Mouse (Mus musculus) limb, embryonic 10.5 days (tissue): ENCODE results near the gene Kcnj15. TPM values are rescaled to one million over a fixed set of nuclear protein-coding genes. Genes with fewer than 3 reads are reported as not detected.
A peak's percentile ranks its signal among the peaks of the same experiment; 100 is the strongest.

Experiments
- DNase-seq: peaks from one replicate; pipeline ENCODE4 v3.0.0-alpha.2; 2017; ENCODE audit warnings: low spot score
- H3K27ac ChIP-seq: fragments of 300-500 bp; sonication (generic); 2 replicates; pipeline ENCODE4 v1.5.1; 2016; ENCODE audit warnings: mild to moderate bottlenecking
- H3K27me3 ChIP-seq: fragments of 300-500 bp; sonication (generic); 2 replicates; pipeline ENCODE4 v1.6.1; 2016; ENCODE audit warnings: low read depth, mild to moderate bottlenecking; ENCODE audit not compliant: poor library complexity, severe bottlenecking
- H3K36me3 ChIP-seq: fragments of 300-500 bp; sonication (generic); 2 replicates; pipeline ENCODE4 v1.6.1; 2016; ENCODE audit warnings: mild to moderate bottlenecking, moderate library complexity
- H3K4me1 ChIP-seq: fragments of 300-500 bp; sonication (generic); 2 replicates; pipeline ENCODE4 v1.6.1; 2016
- H3K4me3 ChIP-seq: fragments of 300-500 bp; sonication (generic); 2 replicates; pipeline ENCODE4 v1.5.1; 2016; ENCODE audit warnings: mild to moderate bottlenecking, moderate library complexity
- H3K9me3 ChIP-seq: fragments of 300-500 bp; sonication (generic); replicated peaks from 2 replicates; pipeline ENCODE4 v1.6.1; 2016; ENCODE audit warnings: mild to moderate bottlenecking
- WGBS: fragments of 180-500 bp; shearing (Covaris S2); methylation state at CpG from one replicate; pipeline ENCODE4 v1.1.7; 2016; 5-methylcytosine and 5-hydroxymethylcytosine counted together
- polyA plus RNA-seq: library from polyadenylated mRNA; unstranded; fragments of >200 nt; fragmentation: Nextera tagmentation; extraction: Ambion mirVana; gene quantifications from 2 replicates; pipeline ENCODE4 v1.2.1, GENCODE M21; 2016

Gene Kcnj15
- polyA plus RNA-seq, 1 experiment from 2014 or later, result 0.69 TPM

GRCm38 (mm10) chr16:95259505-95259904, 2.1 kb downstream of the Kcnj15 start:
- DNase-seq, result no peak
- peaks cover 26% of the 10 kb centered on the region for H3K27me3 ChIP-seq
- H3K36me3 ChIP-seq, result no peaks in the 10 kb centered on the region
- peaks cover 57% of the 10 kb centered on the region for H3K4me1 ChIP-seq
- 18% methylated on average over 4 of the region's 4 CpGs for WGBS
- H3K27ac ChIP-seq, result no peak overlapping the region
- H3K9me3 ChIP-seq, result no peaks in the 10 kb centered on the region
- H3K4me3 ChIP-seq, result no peak overlapping the region

DNA sequence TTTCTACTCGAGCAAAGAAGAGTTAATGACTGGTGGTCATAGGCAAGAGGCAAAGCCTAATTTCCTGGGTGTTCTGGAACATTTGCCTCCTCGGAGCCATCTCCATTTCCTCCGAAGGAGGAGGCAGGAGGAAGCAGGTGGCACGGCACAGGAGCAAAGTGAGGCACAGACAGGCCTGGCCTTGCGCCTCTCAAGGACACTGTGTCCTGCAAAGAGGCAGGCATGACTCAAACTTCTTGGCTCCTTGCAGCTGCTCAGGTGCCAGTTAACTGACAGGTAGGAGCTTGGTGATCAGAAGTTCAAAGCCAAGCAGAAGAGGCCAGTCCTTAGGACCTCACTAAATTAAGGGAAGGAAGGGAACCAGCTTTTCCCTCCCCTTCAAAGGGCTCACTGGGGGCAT, 3.3 kb downstream of the Kcnj15 start:
- 0 out of 2 replicates have a peak overlapping the region, but pooled peaks have one; percentile 25 for H3K27ac ChIP-seq
- no peaks in the 10 kb centered on the region for H3K9me3 ChIP-seq
- no peak overlapping the region for H3K4me3 ChIP-seq
- DNase-seq, result no peak
- peaks cover 57% of the 10 kb centered on the region for H3K4me1 ChIP-seq
- peaks cover 26% of the 10 kb centered on the region for H3K27me3 ChIP-seq
- H3K36me3 ChIP-seq, result no peaks in the 10 kb centered on the region
- WGBS, result 64% methylated on average over 5 of the region's 5 CpGs

DNA sequence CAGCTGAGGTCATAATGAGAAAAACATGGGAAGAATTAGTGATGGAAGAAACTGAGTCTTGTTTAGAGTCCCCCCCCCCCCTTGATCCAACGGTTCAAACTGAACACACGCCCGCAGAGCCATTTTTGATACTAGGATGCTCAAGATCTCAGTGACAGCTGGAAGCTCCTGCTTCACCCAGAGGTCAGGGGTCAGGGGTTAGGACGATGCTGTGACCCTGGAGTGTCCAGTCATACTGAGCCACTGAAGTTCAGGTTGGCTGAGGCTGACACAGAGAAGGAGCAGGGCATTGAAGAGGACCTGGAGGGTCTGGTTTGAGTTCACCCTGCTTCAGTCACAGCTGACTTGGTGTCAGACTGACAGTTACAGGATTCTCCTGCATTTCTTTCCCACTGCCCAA, 4.4 kb downstream of the Kcnj15 start:
- Histone ChIP-seq H3K27ac (no peak overlapping the region; the same call in 1 of the 2 replicates), H3K27me3 (peaks cover 22% of the 10 kb centered on the region), H3K36me3 (no peaks in the 10 kb centered on the region), H3K9me3 (no peaks in the 10 kb centered on the region), H3K4me3 (no peak overlapping the region), H3K4me1 (peaks cover 57% of the 10 kb centered on the region)
- DNase-seq, result no peak
- WGBS, result 32% methylated on average over 4 of the region's 4 CpGs

DNA sequence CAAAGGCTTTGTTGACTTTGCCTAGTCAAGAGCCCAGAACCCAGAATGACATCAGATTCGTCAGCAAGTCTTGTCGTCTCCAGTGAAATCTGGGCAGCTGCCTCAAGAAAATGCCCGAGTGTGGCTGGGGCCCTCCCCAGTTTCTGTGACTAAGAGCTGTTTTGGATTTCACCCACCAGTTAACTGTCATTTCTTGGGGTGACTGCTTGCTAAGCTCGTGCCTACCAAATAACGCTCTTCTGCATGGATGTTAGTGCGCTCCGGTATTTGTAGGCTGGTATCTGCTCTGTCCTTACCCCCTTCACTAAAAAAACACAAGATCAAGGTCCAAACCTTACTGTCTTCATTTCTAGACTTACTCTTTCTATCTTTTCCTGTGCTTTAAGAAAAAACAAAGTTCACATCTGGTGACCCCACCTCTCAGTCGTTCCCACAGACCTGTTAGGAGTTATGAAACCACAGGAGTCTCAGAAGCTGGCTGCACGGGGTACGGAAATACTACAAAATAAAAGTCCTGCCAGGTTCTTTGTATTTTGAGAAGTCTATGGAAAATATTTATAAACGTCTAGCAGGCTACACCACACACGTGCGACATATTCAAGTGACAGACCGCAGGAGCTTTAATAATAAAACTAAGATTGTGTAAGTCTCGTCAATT, 5.5 kb downstream of the Kcnj15 start:
- H3K9me3 ChIP-seq, result no peaks in the 10 kb centered on the region
- H3K27me3 ChIP-seq, result peaks cover 14% of the 10 kb centered on the region; the same call in 1 of the 2 replicates
- H3K4me3 ChIP-seq, result no peak overlapping the region
- 83% methylated on average over 15 of the region's 15 CpGs for WGBS
- DNase-seq, result no peak
- peak overlapping the region; percentile 53; the same call in 1 of the 2 replicates for H3K27ac ChIP-seq
- peaks cover 64% of the 10 kb centered on the region for H3K4me1 ChIP-seq
- no peaks in the 10 kb centered on the region for H3K36me3 ChIP-seq

DNA sequence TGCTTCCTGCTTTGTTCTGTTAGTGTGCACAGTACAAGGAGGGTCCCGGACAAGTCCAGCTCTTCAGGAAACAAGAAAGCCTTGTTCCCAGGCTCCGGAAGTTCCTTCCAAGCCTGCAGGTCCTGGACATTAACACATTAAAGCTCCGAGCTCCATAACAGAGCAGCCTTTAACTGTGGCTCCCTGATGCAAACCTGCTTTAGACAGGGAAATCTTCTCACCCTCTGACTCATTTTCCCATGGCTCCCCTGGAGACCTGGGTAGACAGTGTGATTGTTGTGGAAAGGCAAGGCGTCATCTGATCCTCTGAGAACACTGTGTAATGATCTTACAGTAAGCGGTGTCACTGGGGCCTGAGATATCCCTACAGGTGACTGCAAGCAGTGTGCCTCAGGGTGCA, 7.0 kb downstream of the Kcnj15 start:
- H3K36me3 ChIP-seq, result no peaks in the 10 kb centered on the region
- no peaks in the 10 kb centered on the region for H3K9me3 ChIP-seq
- H3K27me3 ChIP-seq, result peaks cover 8% of the 10 kb centered on the region; the same call in 1 of the 2 replicates
- peaks cover 54% of the 10 kb centered on the region for H3K4me1 ChIP-seq
- no peak for DNase-seq
- H3K27ac ChIP-seq, result no peak overlapping the region
- WGBS, result 69% methylated on average over 5 of the region's 5 CpGs
- no peak overlapping the region for H3K4me3 ChIP-seq

DNA sequence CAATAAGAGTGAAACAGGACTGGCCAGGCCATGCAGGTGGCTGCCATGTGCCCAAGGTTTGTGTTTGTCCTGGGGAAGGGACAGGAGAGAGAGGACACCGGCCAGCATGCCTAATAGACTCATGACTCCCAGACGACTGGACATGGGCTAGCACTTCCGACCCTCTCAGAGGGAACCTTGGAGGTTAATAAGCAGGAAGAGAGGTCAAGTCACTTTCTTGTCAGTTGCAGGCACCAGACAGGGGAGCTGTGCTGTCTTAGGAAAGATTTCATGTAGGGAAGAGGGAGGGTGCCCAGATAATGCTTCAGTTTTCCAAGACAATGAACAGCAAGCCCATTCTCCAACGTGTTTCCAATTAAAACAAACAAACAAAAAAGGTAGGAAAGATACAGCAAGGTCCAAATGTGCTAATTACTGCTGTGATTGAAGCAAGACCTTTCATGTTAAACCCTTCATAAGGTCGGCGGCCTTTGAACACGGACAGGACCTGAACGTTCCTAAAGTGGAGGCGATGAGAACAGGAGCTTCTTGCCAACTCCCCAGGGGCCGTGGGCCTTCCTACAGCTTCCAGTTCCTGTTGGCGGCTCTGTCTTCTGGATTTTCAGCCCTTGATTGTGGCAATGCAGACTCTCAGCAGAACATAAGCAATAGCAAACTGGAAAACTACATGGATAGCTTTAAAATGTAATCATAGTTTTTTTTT, 10.3 kb downstream of the Kcnj15 start:
- H3K9me3 ChIP-seq, result no peaks in the 10 kb centered on the region
- WGBS, result 24% methylated on average over 11 of the region's 11 CpGs
- H3K27ac ChIP-seq, result 0 out of 2 replicates have a peak overlapping the region, but pooled peaks have one; percentile 39

GRCm38 (mm10) chr16:95269610-95270009, 12.3 kb downstream of the Kcnj15 start:
- H3K4me1 ChIP-seq, result peaks cover 12% of the 10 kb centered on the region
- H3K36me3 ChIP-seq, result no peaks in the 10 kb centered on the region
- H3K4me3 ChIP-seq, result no peak overlapping the region
- no peaks in the 10 kb centered on the region for H3K9me3 ChIP-seq
- DNase-seq, result no peak
- 80% methylated on average over 6 of the region's 6 CpGs for WGBS
- no peak overlapping the region for H3K27ac ChIP-seq
- H3K27me3 ChIP-seq, result no peaks in the 10 kb centered on the region

More for the DNA sequence above, 10.3 kb downstream of the Kcnj15 start:
- Histone ChIP-seq H3K4me3 (no peak overlapping the region), H3K27me3 (no peaks in the 10 kb centered on the region), H3K4me1 (peaks cover 21% of the 10 kb centered on the region), H3K36me3 (no peaks in the 10 kb centered on the region)
- DNase-seq, result no peak

DNA sequence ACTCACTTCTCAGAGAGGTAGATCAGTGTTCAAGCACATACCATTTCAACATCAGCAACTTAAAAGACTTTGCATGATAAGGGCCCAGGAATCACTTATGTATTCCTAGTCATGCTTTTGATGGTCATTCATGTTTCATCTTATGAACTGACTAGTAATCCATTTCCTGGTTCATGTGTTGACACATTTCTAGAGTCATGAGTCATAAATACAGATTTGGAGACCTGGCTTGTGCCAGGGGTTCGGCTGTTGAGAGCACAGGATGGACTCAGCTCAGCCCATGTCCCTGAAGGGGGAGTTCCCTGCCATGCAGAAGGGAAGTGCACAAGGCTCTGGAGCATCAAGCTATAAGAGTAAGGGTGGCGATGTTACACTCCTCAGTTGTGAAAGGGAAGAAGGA, 15.7 kb downstream of the Kcnj15 start:
- no peak for DNase-seq
- Histone ChIP-seq H3K36me3 (no peaks in the 10 kb centered on the region), H3K4me3 (no peak overlapping the region), H3K27ac (no peak overlapping the region), H3K27me3 (no peaks in the 10 kb centered on the region), H3K4me1 (peaks cover 4% of the 10 kb centered on the region; the same call in 1 of the 2 replicates), H3K9me3 (no peaks in the 10 kb centered on the region)
- whole genome bisulfite sequencing, result 88% methylated on average over 2 of the region's 2 CpGs

GRCm38 (mm10) chr16:95275713-95276502, 18.6 kb downstream of the Kcnj15 start:
- H3K4me3 ChIP-seq, result no peak overlapping the region
- no peaks in the 10 kb centered on the region for H3K27me3 ChIP-seq
- H3K27ac ChIP-seq, result no peak overlapping the region
- no peaks in the 10 kb centered on the region for H3K9me3 ChIP-seq
- H3K4me1 ChIP-seq, result no peaks in the 10 kb centered on the region
- WGBS, result 92% methylated on average over 10 of the region's 10 CpGs
- DNase-seq, result no peak
- no peaks in the 10 kb centered on the region for H3K36me3 ChIP-seq

- Histone ChIP-seq H3K27me3 (no peaks in the 10 kb centered on the region), H3K36me3 (no peaks in the 10 kb centered on the region), H3K4me1 (no peaks in the 10 kb centered on the region), H3K27ac (no peak overlapping the region), H3K4me3 (no peak overlapping the region), H3K9me3 (no peaks in the 10 kb centered on the region)
- WGBS, result 90% methylated on average over 3 of the region's 3 CpGs
- DNase-seq, result no peak
Observed at GRCm38 (mm10) chr16:95279015-95279414, 21.7 kb downstream of the Kcnj15 start.

- no peaks in the 10 kb centered on the region for H3K9me3 ChIP-seq
- no peaks in the 10 kb centered on the region for H3K4me1 ChIP-seq
- DNase-seq, result no peak
- WGBS, result 98% methylated on average over 3 of the region's 3 CpGs
- no peak overlapping the region for H3K27ac ChIP-seq
- H3K4me3 ChIP-seq, result no peak overlapping the region
- no peaks in the 10 kb centered on the region for H3K27me3 ChIP-seq
- H3K36me3 ChIP-seq, result no peaks in the 10 kb centered on the region
Observed at GRCm38 (mm10) chr16:95280338-95280737, 23.0 kb downstream of the Kcnj15 start.

DNA sequence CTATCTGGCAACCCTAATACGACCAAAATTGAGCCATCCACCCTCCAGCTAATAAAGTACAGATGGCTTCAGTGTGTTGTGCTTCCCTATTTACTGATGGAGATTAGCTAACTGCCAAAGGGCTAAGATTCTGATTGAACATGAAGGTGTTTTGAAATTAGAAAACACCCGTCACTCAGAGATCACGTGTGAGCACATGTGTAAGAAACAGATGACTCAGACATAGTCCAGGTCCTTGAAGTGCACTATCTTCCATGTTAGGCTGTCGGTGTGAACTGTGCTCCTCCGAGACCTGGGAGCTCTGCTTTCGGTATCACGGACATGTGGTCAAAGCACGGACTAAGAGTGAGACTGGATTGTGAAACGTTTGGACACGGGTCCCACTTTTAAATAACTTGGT, 26.0 kb downstream of the Kcnj15 start:
- DNase-seq, result no peak
- Histone ChIP-seq H3K4me1 (0 out of 2 replicates have a peak, but pooled peaks cover 2% of the 10 kb centered on the region), H3K36me3 (no peaks in the 10 kb centered on the region), H3K9me3 (no peaks in the 10 kb centered on the region), H3K27ac (no peak overlapping the region), H3K27me3 (no peaks in the 10 kb centered on the region), H3K4me3 (no peak overlapping the region)
- 88% methylated on average over 10 of the region's 10 CpGs for WGBS
